Mouse (Mus musculus) forebrain, embryonic 11.5 days (tissue): ENCODE measurements around the gene Abat. TPM values are rescaled to one million over a fixed set of nuclear protein-coding genes. Genes with fewer than 3 reads are reported as not detected.

ENCODE experiments used
- ATAC-seq: fragments of 200-750 bp; cut with Nextera tagmentation; replicated peaks from 2 replicates; pipeline ENCODE4 v1.8.0; 2017; ENCODE audit warnings: moderate TSS enrichment; ENCODE audit not compliant: low FRiP score
- DNase-seq: peaks from one replicate; pipeline ENCODE4 v3.0.0-alpha.2; 2017; ENCODE audit warnings: low spot score
- H3K27ac ChIP-seq: fragments of 300-500 bp; sonication (generic); 2 replicates; pipeline ENCODE4 v1.5.1; 2014; ENCODE audit warnings: low read depth, low read length
- H3K27me3 ChIP-seq: fragments of 300-500 bp; sonication (generic); 2 replicates; pipeline ENCODE4 v1.6.1; 2014; ENCODE audit warnings: mild to moderate bottlenecking, low read length, mixed read lengths; ENCODE audit not compliant: control insufficient read depth, insufficient read depth
- H3K36me3 ChIP-seq: fragments of 300-500 bp; sonication (generic); 2 replicates; pipeline ENCODE4 v1.6.1; 2014; ENCODE audit warnings: mild to moderate bottlenecking, low read length, moderate library complexity, mixed read lengths; ENCODE audit not compliant: control insufficient read depth, insufficient read depth
- H3K4me1 ChIP-seq: fragments of 300-500 bp; sonication (generic); replicated peaks from 2 replicates; pipeline ENCODE4 v1.6.1; 2014; ENCODE audit warnings: low read length, mixed read lengths; ENCODE audit not compliant: control insufficient read depth, insufficient read depth
- H3K4me2 ChIP-seq: fragments of 300-500 bp; sonication (generic); 2 replicates; pipeline ENCODE4 v1.6.1; 2014; ENCODE audit warnings: low read depth, mild to moderate bottlenecking, low read length, moderate library complexity, mixed read lengths; ENCODE audit not compliant: severe bottlenecking
- H3K4me3 ChIP-seq: fragments of 300-500 bp; sonication (generic); 2 replicates; pipeline ENCODE4 v1.5.1; 2014; ENCODE audit warnings: low read depth, low read length
- H3K9ac ChIP-seq: fragments of 300-500 bp; sonication (generic); 2 replicates; pipeline ENCODE4 v1.6.1; 2014; ENCODE audit warnings: low read length
- H3K9me3 ChIP-seq: fragments of 300-500 bp; sonication (generic); 2 replicates; pipeline ENCODE4 v1.6.1; 2016; ENCODE audit warnings: low read length, mixed read lengths; ENCODE audit not compliant: control insufficient read depth
- WGBS: fragments of 180-500 bp; shearing (Covaris S2); extraction: QIAGEN DNeasy Blood & Tissue Kit; methylation state at CpG from one replicate; pipeline ENCODE4 v1.1.7; 2014; 5-methylcytosine and 5-hydroxymethylcytosine counted together
- polyA plus RNA-seq: library from polyadenylated mRNA; unstranded; fragments of >200 nt; fragmentation: Nextera tagmentation; extraction: Ambion mirVana; gene quantifications from 2 replicates; pipeline ENCODE4 v1.2.1, GENCODE M21; 2014

Abat gene
- polyA plus RNA-seq, 1 experiment from 2014 or later, result 22.7 TPM

- no peaks in the 10 kb centered on the region; the same call in 1 of the 2 replicates for H3K4me1 ChIP-seq
- no peaks in the 10 kb centered on the region for H3K27me3 ChIP-seq
- WGBS, result 92% methylated on average over 2 of the region's 2 CpGs
- no peak for DNase-seq
- H3K36me3 ChIP-seq, result no peaks in the 10 kb centered on the region
- no peak overlapping the region for H3K27ac ChIP-seq
- no peak overlapping the region for H3K4me2 ChIP-seq
- H3K4me3 ChIP-seq, result no peak overlapping the region
- no peaks in the 10 kb centered on the region for H3K9me3 ChIP-seq
- H3K9ac ChIP-seq, result no peak overlapping the region
- no peak for ATAC-seq
Measured at GRCm38 (mm10) chr16:8663022-8663421, 149.8 kb downstream of the Abat start.

DNA sequence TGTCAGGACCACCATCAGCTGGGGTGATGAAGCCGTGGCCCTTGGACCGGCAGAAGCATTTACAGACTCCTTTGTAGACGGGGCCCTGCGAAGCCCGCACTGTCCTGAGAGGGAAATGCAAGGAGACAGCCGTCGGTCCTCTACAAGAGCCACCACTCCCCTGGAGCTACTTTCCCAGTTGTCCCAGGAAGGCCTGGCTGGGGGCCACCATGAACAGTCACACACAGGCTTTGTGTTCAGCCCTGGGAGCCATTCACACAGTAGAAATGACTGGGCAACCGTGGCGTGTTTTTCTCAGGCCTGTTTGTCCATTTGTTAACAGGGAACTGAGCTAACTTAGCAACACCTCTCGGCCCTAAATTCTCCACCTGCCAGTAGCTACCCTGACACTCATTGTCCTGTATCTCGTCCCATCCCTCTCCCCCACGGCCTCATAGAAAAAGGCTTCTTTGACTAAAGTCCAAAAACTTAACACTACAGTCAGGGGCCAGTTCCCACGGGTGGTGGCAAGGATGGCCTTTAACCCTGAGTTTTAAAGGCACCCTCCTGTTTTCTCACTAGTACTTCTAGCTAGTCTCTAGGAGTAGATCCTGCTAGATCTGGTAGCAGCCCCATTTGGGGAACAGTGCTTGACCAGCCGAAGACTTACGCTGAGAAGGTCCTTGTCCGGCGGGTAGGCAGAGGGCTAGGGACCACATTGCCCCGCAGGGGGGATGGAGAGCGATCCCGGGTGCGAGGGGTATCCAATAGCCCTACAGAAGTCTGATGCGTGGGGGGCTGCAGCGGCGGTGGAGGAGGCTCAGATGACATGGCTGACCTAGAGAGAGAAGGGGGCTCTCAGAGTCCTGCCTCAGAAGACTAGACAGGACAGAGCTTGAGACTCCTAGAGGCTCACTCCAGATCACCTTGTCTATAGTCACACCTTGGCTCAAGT lies 150.6 kb downstream of the Abat start:
- Histone ChIP-seq H3K4me2 (no peak overlapping the region), H3K9ac (no peak overlapping the region), H3K36me3 (no peaks in the 10 kb centered on the region), H3K27ac (no peak overlapping the region), H3K9me3 (no peaks in the 10 kb centered on the region), H3K27me3 (no peaks in the 10 kb centered on the region), H3K4me1 (no peaks in the 10 kb centered on the region; the same call in 1 of the 2 replicates), H3K4me3 (no peak overlapping the region)
- WGBS, result 86% methylated on average over 23 of the region's 24 CpGs
- DNase-seq, result no peak
- ATAC-seq, result no peak

- H3K36me3 ChIP-seq, result no peaks in the 10 kb centered on the region
- no peaks in the 10 kb centered on the region for H3K9me3 ChIP-seq
- no peaks in the 10 kb centered on the region for H3K27me3 ChIP-seq
- H3K4me1 ChIP-seq, result peaks cover 8% of the 10 kb centered on the region
- no peak overlapping the region for H3K4me3 ChIP-seq
- no peak for DNase-seq
- 81% methylated on average over 5 of the region's 5 CpGs for WGBS
- ATAC-seq, result no peak
- no peak overlapping the region for H3K9ac ChIP-seq
- no peak overlapping the region for H3K4me2 ChIP-seq
- no peak overlapping the region for H3K27ac ChIP-seq
Measured at GRCm38 (mm10) chr16:8665367-8665766, 152.1 kb downstream of the Abat start.

DNA sequence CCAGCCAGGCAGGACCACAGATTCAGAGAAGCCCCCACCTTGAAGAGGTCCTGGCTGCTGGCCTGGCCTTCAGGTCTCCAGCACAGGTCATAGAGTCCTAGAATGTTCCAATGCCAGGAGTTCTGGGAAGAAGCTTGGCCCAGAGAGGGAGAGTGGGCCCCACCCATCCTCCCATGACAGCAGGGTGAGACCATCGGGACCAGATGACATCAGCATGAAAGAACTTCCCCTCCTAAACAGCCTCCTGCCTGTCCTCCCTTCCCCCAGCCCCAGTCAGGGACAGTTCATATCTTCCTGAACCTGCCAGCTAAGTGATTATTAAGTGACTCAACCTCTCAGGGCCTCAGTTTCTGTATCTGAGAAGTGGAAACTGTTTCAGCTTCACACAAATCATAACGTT lies 153.2 kb downstream of the Abat start:
- H3K4me3 ChIP-seq, result no peak overlapping the region
- no peaks in the 10 kb centered on the region for H3K36me3 ChIP-seq
- no peak overlapping the region for H3K9ac ChIP-seq
- no peak overlapping the region for H3K4me2 ChIP-seq
- no peaks in the 10 kb centered on the region for H3K9me3 ChIP-seq
- no peak overlapping the region for H3K27ac ChIP-seq
- ATAC-seq, result no peak
- no peak for DNase-seq
- no peaks in the 10 kb centered on the region for H3K27me3 ChIP-seq
- peaks cover 11% of the 10 kb centered on the region for H3K4me1 ChIP-seq
- WGBS, result 84% methylated on average over 2 of the region's 2 CpGs

DNA sequence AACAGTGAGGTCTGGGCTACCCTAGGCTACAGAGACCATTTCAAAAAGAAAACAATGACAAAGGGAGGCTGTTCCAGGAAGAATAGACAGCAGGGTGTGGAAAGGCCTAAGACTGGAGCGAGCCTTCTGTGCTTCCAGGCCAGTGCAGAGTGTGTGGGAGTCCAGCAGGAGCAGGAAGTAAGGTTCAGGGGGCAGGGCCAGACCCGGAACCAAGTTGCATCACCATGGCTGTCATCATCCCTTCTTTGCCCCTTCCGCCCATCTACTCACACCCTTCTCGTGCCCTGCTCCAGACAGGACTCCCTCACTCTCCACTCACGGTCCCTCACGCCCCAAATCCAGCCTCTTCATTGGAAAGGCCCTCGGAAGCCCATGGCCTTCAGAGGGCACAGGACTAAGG lies 154.0 kb downstream of the Abat start:
- Histone ChIP-seq H3K9me3 (no peaks in the 10 kb centered on the region), H3K4me3 (no peak overlapping the region), H3K27me3 (no peaks in the 10 kb centered on the region), H3K36me3 (no peaks in the 10 kb centered on the region), H3K4me2 (no peak overlapping the region), H3K27ac (no peak overlapping the region), H3K9ac (no peak overlapping the region), H3K4me1 (peaks cover 11% of the 10 kb centered on the region)
- DNase-seq, result no peak
- 89% methylated on average over 7 of the region's 7 CpGs for WGBS
- no peak for ATAC-seq

- Histone ChIP-seq H3K4me1 (peaks cover 11% of the 10 kb centered on the region), H3K27me3 (no peaks in the 10 kb centered on the region), H3K4me3 (no peak overlapping the region), H3K4me2 (no peak overlapping the region), H3K9me3 (no peaks in the 10 kb centered on the region), H3K9ac (no peak overlapping the region), H3K27ac (no peak overlapping the region), H3K36me3 (no peaks in the 10 kb centered on the region)
- DNase-seq (no peak), ATAC-seq (no peak)
- WGBS, result 75% methylated on average over 4 of the region's 4 CpGs
Measured at GRCm38 (mm10) chr16:8667814-8668213, 154.6 kb downstream of the Abat start.

DNA sequence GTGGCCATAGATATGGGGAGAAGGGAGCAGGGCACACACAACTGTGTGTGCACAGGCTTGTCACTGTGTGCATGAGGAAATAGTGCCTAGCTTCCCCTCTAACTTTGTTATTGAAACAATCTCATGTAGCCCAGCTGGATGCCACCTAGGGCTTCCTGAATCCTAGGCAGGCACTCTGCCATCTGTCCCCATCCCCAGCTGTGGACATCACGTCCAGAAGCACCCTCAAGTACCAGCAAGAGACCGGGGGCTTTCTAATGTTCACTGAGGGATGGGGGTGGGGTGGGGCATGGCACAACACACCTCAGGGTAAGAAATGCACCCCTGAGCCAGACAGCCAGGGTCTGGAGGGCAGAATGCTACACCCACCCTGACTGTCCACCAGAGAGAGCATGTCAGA lies 155.2 kb downstream of the Abat start:
- no peaks in the 10 kb centered on the region for H3K36me3 ChIP-seq
- peaks cover 2% of the 10 kb centered on the region; the same call in 1 of the 2 replicates for H3K27me3 ChIP-seq
- 79% methylated on average over 2 of the region's 2 CpGs for WGBS
- no peak for ATAC-seq
- DNase-seq, result no peak
- no peaks in the 10 kb centered on the region for H3K9me3 ChIP-seq
- H3K4me2 ChIP-seq, result no peak overlapping the region
- no peak overlapping the region for H3K27ac ChIP-seq
- peaks cover 11% of the 10 kb centered on the region for H3K4me1 ChIP-seq
- H3K4me3 ChIP-seq, result no peak overlapping the region
- no peak overlapping the region for H3K9ac ChIP-seq

DNA sequence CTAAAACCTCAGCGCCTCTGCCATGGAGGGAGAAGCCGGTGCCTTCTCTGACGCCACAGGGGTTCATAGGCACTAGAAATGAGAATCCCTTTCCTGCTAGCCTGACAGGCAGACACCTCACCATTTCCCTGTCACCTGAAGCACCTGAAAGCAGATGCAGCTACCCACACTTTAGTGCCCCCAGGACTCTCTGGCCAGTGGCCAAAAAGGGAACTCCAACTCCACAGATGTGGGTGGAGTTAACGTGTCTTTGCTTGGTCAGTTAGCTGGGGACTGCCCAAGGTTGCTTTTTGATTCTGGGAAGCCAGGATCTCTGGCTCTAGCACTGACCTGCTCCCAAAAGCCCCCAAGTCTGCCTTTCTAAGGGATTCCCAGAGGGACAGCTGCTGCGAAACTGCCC lies 156.2 kb downstream of the Abat start:
- Histone ChIP-seq H3K4me1 (peaks cover 11% of the 10 kb centered on the region), H3K9ac (peak overlapping the region; percentile 37; the same call in 1 of the 2 replicates), H3K9me3 (no peaks in the 10 kb centered on the region), H3K4me3 (peak overlapping the region; percentile 65; the same call in 1 of the 2 replicates), H3K36me3 (no peaks in the 10 kb centered on the region), H3K27ac (no peak overlapping the region), H3K27me3 (peaks cover 5% of the 10 kb centered on the region; the same call in 1 of the 2 replicates), H3K4me2 (peak overlapping the region; percentile 65)
- ATAC-seq, result no peak
- no peak for DNase-seq
- WGBS, result 44% methylated on average over 5 of the region's 5 CpGs
